25 mouse cellular contexts compared by ENCODE assay signal in genomic region chr17:45339226-45339625, GRCm38 (mm10).
DNase-seq lines count a peak whose midpoint lies in the region.
"Had no signal": no experiment of that assay in that cellular context is flagged by ENCODE, and none has a peak within 500 bp of the region (broad histone marks: within the 10 kb centered on the region; RNA-seq: fewer than 3 reads in every experiment).

No protein-coding gene starts in this region.

- H3K36me3 ChIP-seq in embryonic facial prominence, embryonic 10.5 days (replicated peaks), result no peaks in the 10 kb centered on the region
- H3K36me3 ChIP-seq in limb, embryonic 10.5 days, result no peaks in the 10 kb centered on the region
- H3K36me3 ChIP-seq: embryonic facial prominence, embryonic 15.5 days; heart, embryonic 10.5 days; heart, embryonic 15.5 days; limb, embryonic 13.5 days had no signal

- peak overlapping the region; percentile 72 for H3K27ac ChIP-seq in embryonic facial prominence, embryonic 10.5 days (replicated peaks)
- peak overlapping the region; percentile 61 for H3K27ac ChIP-seq in limb, embryonic 10.5 days
- H3K27ac ChIP-seq: embryonic facial prominence, embryonic 15.5 days; heart, embryonic 10.5 days; heart, embryonic 15.5 days; hindbrain, embryonic 14.5 days; limb, embryonic 13.5 days; stomach, postnatal 0 days had no signal

- H3K27me3 ChIP-seq in embryonic facial prominence, embryonic 10.5 days (replicated peaks; ENCODE audit: low read depth, poor library complexity, severe bottlenecking), result peaks cover 25% of the 10 kb centered on the region; the same call in 1 of the 2 replicates
- H3K27me3 ChIP-seq in limb, embryonic 10.5 days (ENCODE audit: low read depth, poor library complexity, severe bottlenecking), result peaks cover 10% of the 10 kb centered on the region
- H3K27me3 ChIP-seq: CH12.LX; heart, embryonic 15.5 days had no signal

- 33% methylated on average over 11 of the region's 11 CpGs for WGBS in embryonic facial prominence, embryonic 10.5 days
- WGBS in limb, embryonic 10.5 days, result 50% methylated on average over 11 of the region's 11 CpGs

- DNase-seq in gastrocnemius, adult 18-20 months (ENCODE audit: low spot score), result peak; percentile 29
- no peak for DNase-seq in gastrocnemius, postnatal 4 days (ENCODE audit: low spot score in 2 of 2)
- DNase-seq in 3T3-L1 (ENCODE audit: low read depth, low spot score), result peak; percentile 37
- DNase-seq in embryonic facial prominence, embryonic 10.5 days (ENCODE audit: low spot score), result peak; percentile 84
- peak; percentile 45 for DNase-seq in limb, embryonic 10.5 days (ENCODE audit: low spot score)
- no peak for DNase-seq in heart, postnatal 25 days (ENCODE audit: low spot score)
- no peak for DNase-seq in lung, adult 18-20 months
- DNase-seq: adrenal gland, postnatal 10 days; cerebellum, adult 11 months; cerebellum, adult 9-11 months; heart, adult 11 months; heart, postnatal 36 days; kidney, adult 9 months; kidney, postnatal 10 days; lung, postnatal 36 days; right cerebral cortex, postnatal 25 days; thymus, adult 18-20 months; thymus, postnatal 25 days had no signal

- intact Hi-C loops in heart, postnatal 25 days (cut with DNase I), result no loop called here

- peaks cover 6% of the 10 kb centered on the region; the same call in 1 of the 2 replicates for H3K9me3 ChIP-seq in embryonic facial prominence, embryonic 10.5 days
- H3K9me3 ChIP-seq in limb, embryonic 10.5 days (replicated peaks), result no peaks in the 10 kb centered on the region
- H3K9me3 ChIP-seq: embryonic facial prominence, embryonic 15.5 days; heart, embryonic 10.5 days; heart, embryonic 15.5 days had no signal

- peaks cover 35% of the 10 kb centered on the region for H3K4me1 ChIP-seq in embryonic facial prominence, embryonic 10.5 days
- H3K4me1 ChIP-seq in limb, embryonic 10.5 days, result peaks cover 39% of the 10 kb centered on the region
- H3K4me1 ChIP-seq: heart, embryonic 15.5 days had no signal

- peak overlapping the region; percentile 14; the same call in 1 of the 2 replicates for H3K4me3 ChIP-seq in embryonic facial prominence, embryonic 10.5 days
- no peak overlapping the region for H3K4me3 ChIP-seq in limb, embryonic 10.5 days
- H3K4me3 ChIP-seq: embryonic facial prominence, embryonic 15.5 days; heart, embryonic 10.5 days; heart, embryonic 15.5 days; limb, embryonic 13.5 days had no signal

Comparison
In these comparisons a context has a peak if more than half of its experiments do, and no peak if none do; other contexts are left out.
1. DNase-seq: peak in gastrocnemius, adult 18-20 months (single experiment), 3T3-L1 (single experiment), embryonic facial prominence, embryonic 10.5 days (single experiment) and limb, embryonic 10.5 days (single experiment); none in gastrocnemius, postnatal 4 days (0 of 2), heart, postnatal 25 days (single experiment) and lung, adult 18-20 months (0 of 2).